Mouse (Mus musculus) stomach, embryonic 16.5 days (tissue): ENCODE measurements at regions not wholly inside any gene's neighbourhood (a gene's known extent, or its start where the extent isn't known, plus 50 kb on each side); places are given as distances from the start of the nearest gene placed in this dataset.

Experiments used
- ATAC-seq: fragments of 200-750 bp; cut with Nextera tagmentation; 2 replicates; pipeline ENCODE4 v1.8.0; 2017; ENCODE audit warnings: moderate number of reproducible peaks, moderate TSS enrichment; ENCODE audit not compliant: insufficient read depth, low FRiP score
- H3K27ac ChIP-seq: fragments of 300-500 bp; sonication (generic); 2 replicates; pipeline ENCODE4 v1.5.1; 2014; ENCODE audit warnings: low read length
- H3K27me3 ChIP-seq: fragments of 300-500 bp; sonication (generic); 2 replicates; pipeline ENCODE4 v1.6.1; 2014; ENCODE audit warnings: low read length, control low read depth, mixed read lengths; ENCODE audit not compliant: control insufficient read depth, insufficient read depth
- H3K36me3 ChIP-seq: fragments of 300-500 bp; sonication (generic); 2 replicates; pipeline ENCODE4 v1.6.1; 2014; ENCODE audit warnings: low read length; ENCODE audit not compliant: control insufficient read depth, insufficient read depth
- H3K4me1 ChIP-seq: fragments of 300-500 bp; sonication (generic); 2 replicates; pipeline ENCODE4 v1.6.1; 2014; ENCODE audit warnings: low read length, control low read depth, mixed read lengths; ENCODE audit not compliant: control insufficient read depth, insufficient read depth
- H3K4me2 ChIP-seq: fragments of 300-500 bp; sonication (generic); 2 replicates; pipeline ENCODE4 v1.6.1; 2014; ENCODE audit warnings: low read depth, low read length, mixed read lengths
- H3K4me3 ChIP-seq: fragments of 300-500 bp; sonication (generic); replicated peaks from 2 replicates; pipeline ENCODE4 v1.5.1; 2014; ENCODE audit warnings: mild to moderate bottlenecking, low read length
- H3K9ac ChIP-seq: fragments of 300-500 bp; sonication (generic); 2 replicates; pipeline ENCODE4 v1.6.1; 2014; ENCODE audit warnings: low read length
- H3K9me3 ChIP-seq: fragments of 300-500 bp; sonication (generic); replicated peaks from 2 replicates; pipeline ENCODE4 v1.6.1; 2016; ENCODE audit warnings: low read length, control low read depth; ENCODE audit not compliant: control insufficient read depth
- WGBS: fragments of 180-500 bp; shearing (Covaris S2); extraction: QIAGEN DNeasy Blood & Tissue Kit; methylation state at CpG from one replicate; pipeline ENCODE4 v1.1.7; 2014; 5-methylcytosine and 5-hydroxymethylcytosine counted together

GRCm38 (mm10) chr15:96184666-96185065 lies 102.7 kb upstream of the Arid2 start:
- Histone ChIP-seq H3K4me3 (no peak overlapping the region), H3K36me3 (no peaks in the 10 kb centered on the region), H3K9ac (no peak overlapping the region), H3K27me3 (no peaks in the 10 kb centered on the region), H3K4me1 (no peaks in the 10 kb centered on the region), H3K4me2 (no peak overlapping the region), H3K27ac (no peak overlapping the region), H3K9me3 (no peaks in the 10 kb centered on the region)
- ATAC-seq = no peak
- WGBS = 76% methylated on average over 8 of the region's 8 CpGs

- no peak for ATAC-seq
- WGBS = 52% methylated on average over 4 of the region's 4 CpGs
- no peaks in the 10 kb centered on the region for H3K27me3 ChIP-seq
- no peaks in the 10 kb centered on the region for H3K9me3 ChIP-seq
- no peak overlapping the region for H3K27ac ChIP-seq
- no peaks in the 10 kb centered on the region for H3K4me1 ChIP-seq
- H3K36me3 ChIP-seq = no peaks in the 10 kb centered on the region
- H3K4me3 ChIP-seq = no peak overlapping the region
- H3K9ac ChIP-seq = no peak overlapping the region
- H3K4me2 ChIP-seq = no peak overlapping the region
These were observed 101.9 kb upstream of the Arid2 start for GRCm38 (mm10) chr15:96185429-96185828.

- Histone ChIP-seq H3K4me1 (no peaks in the 10 kb centered on the region), H3K27ac (no peak overlapping the region), H3K9ac (no peak overlapping the region), H3K4me3 (no peak overlapping the region), H3K4me2 (no peak overlapping the region), H3K27me3 (no peaks in the 10 kb centered on the region), H3K36me3 (no peaks in the 10 kb centered on the region), H3K9me3 (no peaks in the 10 kb centered on the region)
- 28% methylated on average over 5 of the region's 6 CpGs for WGBS
- no peak for ATAC-seq
These were observed 101.4 kb upstream of the Arid2 start for GRCm38 (mm10) chr15:96185901-96186300.

GRCm38 (mm10) chr15:96189551-96189950 lies 97.8 kb upstream of the Arid2 start:
- ATAC-seq = no peak
- 77% methylated on average over 2 of the region's 2 CpGs for WGBS

GRCm38 (mm10) chr15:96197413-96197812 lies 89.9 kb upstream of the Arid2 start:
- Histone ChIP-seq H3K27ac (no peak overlapping the region), H3K9me3 (no peaks in the 10 kb centered on the region), H3K4me2 (no peak overlapping the region; the same call in 1 of the 2 replicates), H3K4me1 (no peaks in the 10 kb centered on the region), H3K27me3 (no peaks in the 10 kb centered on the region), H3K9ac (no peak overlapping the region), H3K36me3 (no peaks in the 10 kb centered on the region), H3K4me3 (no peak overlapping the region)
- ATAC-seq = no peak
- 76% methylated on average over 10 of the region's 10 CpGs for WGBS

More at GRCm38 (mm10) chr15:96189551-96189950, 97.8 kb upstream of the Arid2 start:
- no peak overlapping the region for H3K4me2 ChIP-seq
- no peak overlapping the region for H3K4me3 ChIP-seq
- H3K27ac ChIP-seq = no peak overlapping the region
- H3K9me3 ChIP-seq = 0 out of 2 replicates have a peak, but pooled peaks cover 3% of the 10 kb centered on the region
- no peak overlapping the region for H3K9ac ChIP-seq
- H3K27me3 ChIP-seq = no peaks in the 10 kb centered on the region
- H3K36me3 ChIP-seq = no peaks in the 10 kb centered on the region
- no peaks in the 10 kb centered on the region for H3K4me1 ChIP-seq

- H3K9ac ChIP-seq = no peak overlapping the region
- H3K4me3 ChIP-seq = no peak overlapping the region
- H3K4me2 ChIP-seq = no peak overlapping the region
- H3K36me3 ChIP-seq = no peaks in the 10 kb centered on the region
- no peak overlapping the region for H3K27ac ChIP-seq
- 58% methylated on average over 5 of the region's 5 CpGs for WGBS
- no peaks in the 10 kb centered on the region for H3K9me3 ChIP-seq
- no peaks in the 10 kb centered on the region for H3K4me1 ChIP-seq
- ATAC-seq = no peak
- no peaks in the 10 kb centered on the region for H3K27me3 ChIP-seq
These were observed 89.4 kb upstream of the Arid2 start for GRCm38 (mm10) chr15:96197932-96198331.

GRCm38 (mm10) chr15:96201273-96201672 lies 86.0 kb upstream of the Arid2 start:
- no peak overlapping the region for H3K9ac ChIP-seq
- H3K4me2 ChIP-seq = no peak overlapping the region
- no peak for ATAC-seq
- no peak overlapping the region for H3K4me3 ChIP-seq
- 57% methylated on average over 3 of the region's 3 CpGs for WGBS
- no peaks in the 10 kb centered on the region for H3K9me3 ChIP-seq
- no peak overlapping the region for H3K27ac ChIP-seq
- no peaks in the 10 kb centered on the region for H3K36me3 ChIP-seq
- H3K27me3 ChIP-seq = no peaks in the 10 kb centered on the region
- H3K4me1 ChIP-seq = no peaks in the 10 kb centered on the region

- Histone ChIP-seq H3K4me2 (no peak overlapping the region), H3K4me3 (no peak overlapping the region), H3K27me3 (no peaks in the 10 kb centered on the region), H3K9me3 (no peaks in the 10 kb centered on the region), H3K4me1 (no peaks in the 10 kb centered on the region), H3K9ac (no peak overlapping the region), H3K27ac (no peak overlapping the region), H3K36me3 (no peaks in the 10 kb centered on the region)
- ATAC-seq = no peak
- WGBS = 86% methylated on average over 10 of the region's 10 CpGs
These were observed 85.4 kb upstream of the Arid2 start for GRCm38 (mm10) chr15:96201701-96202460.

- no peak for ATAC-seq
- H3K9ac ChIP-seq = no peak overlapping the region
- no peak overlapping the region for H3K27ac ChIP-seq
- H3K27me3 ChIP-seq = no peaks in the 10 kb centered on the region
- 92% methylated on average over 5 of the region's 5 CpGs for WGBS
- no peaks in the 10 kb centered on the region for H3K36me3 ChIP-seq
- H3K4me3 ChIP-seq = no peak overlapping the region
- H3K4me2 ChIP-seq = no peak overlapping the region
- no peaks in the 10 kb centered on the region for H3K9me3 ChIP-seq
- H3K4me1 ChIP-seq = no peaks in the 10 kb centered on the region
These were observed 83.1 kb upstream of the Arid2 start for GRCm38 (mm10) chr15:96204187-96204586.
